Mouse (Mus musculus) liver, embryonic 16.5 days (tissue): ENCODE measurements around the gene Apold1. TPM values are rescaled to one million over a fixed set of nuclear protein-coding genes. Genes with fewer than 3 reads are reported as not detected.

ENCODE experiments used
- ATAC-seq: fragments of 200-750 bp; cut with Nextera tagmentation; 2 replicates; pipeline ENCODE4 v1.8.0; 2017; ENCODE audit warnings: low read depth, mild to moderate bottlenecking, moderate number of reproducible peaks, moderate library complexity
- H3K27ac ChIP-seq: fragments of 300-500 bp; sonication (generic); 2 replicates; pipeline ENCODE4 v1.5.1; 2014; ENCODE audit warnings: mild to moderate bottlenecking, low read length
- H3K27me3 ChIP-seq: fragments of 300-500 bp; sonication (generic); 2 replicates; pipeline ENCODE4 v1.6.1; 2014; ENCODE audit warnings: low read depth, low read length, mixed read lengths; ENCODE audit not compliant: control insufficient read depth, insufficient read depth
- H3K36me3 ChIP-seq: fragments of 300-500 bp; sonication (generic); 2 replicates; pipeline ENCODE4 v1.6.1; 2014; ENCODE audit warnings: mild to moderate bottlenecking; ENCODE audit not compliant: control insufficient read depth, insufficient read depth
- H3K4me1 ChIP-seq: fragments of 300-500 bp; sonication (generic); 2 replicates; pipeline ENCODE4 v1.6.1; 2014; ENCODE audit warnings: low read depth, low read length, mixed read lengths; ENCODE audit not compliant: control insufficient read depth
- H3K4me2 ChIP-seq: fragments of 300-500 bp; sonication (generic); 2 replicates; pipeline ENCODE4 v1.6.1; 2014; ENCODE audit warnings: low read depth, low read length, mixed read lengths
- H3K4me3 ChIP-seq: fragments of 300-500 bp; sonication (generic); 2 replicates; pipeline ENCODE4 v1.5.1; 2014; ENCODE audit warnings: low read depth, mild to moderate bottlenecking, low read length
- H3K9ac ChIP-seq: fragments of 300-500 bp; sonication (generic); 2 replicates; pipeline ENCODE4 v1.6.1; 2014; ENCODE audit warnings: low read depth, low read length
- H3K9me3 ChIP-seq: fragments of 300-500 bp; sonication (generic); replicated peaks from 2 replicates; pipeline ENCODE4 v1.6.1; 2016; ENCODE audit warnings: low read length; ENCODE audit not compliant: control insufficient read depth
- WGBS: fragments of 180-500 bp; shearing (Covaris S2); extraction: QIAGEN DNeasy Blood & Tissue Kit; methylation state at CpG from one replicate; pipeline ENCODE4 v1.1.7; 2014; ENCODE audit not compliant: insufficient replicate concordance; 5-methylcytosine and 5-hydroxymethylcytosine counted together
- polyA plus RNA-seq: library from polyadenylated mRNA; unstranded; fragments of >200 nt; fragmentation: Nextera tagmentation; extraction: Ambion mirVana; gene quantifications from 2 replicates; pipeline ENCODE4 v1.2.1, GENCODE M21; 2015

Gene Apold1
- polyA plus RNA-seq, 1 experiment from 2014 or later, result 2.3 TPM

DNA sequence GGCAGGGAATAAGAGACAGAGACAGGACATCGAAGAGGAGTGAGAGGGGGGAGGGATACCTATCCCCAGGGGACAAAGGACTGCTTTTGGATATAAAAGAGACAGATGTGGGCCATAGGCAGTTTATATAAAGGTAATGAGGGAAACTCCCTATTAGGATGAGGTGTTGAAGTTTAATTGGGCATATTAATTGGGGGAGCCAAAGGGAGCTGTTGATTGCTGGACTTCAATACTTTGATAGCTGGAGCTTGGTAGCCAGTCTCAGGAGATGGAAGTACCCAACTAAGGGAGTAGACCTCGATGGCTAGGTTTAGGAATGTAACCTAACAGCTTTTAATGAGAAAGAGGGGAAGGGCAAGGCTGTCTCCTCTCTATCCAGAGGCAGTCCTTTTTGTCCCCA lies 17.6 kb upstream of the Apold1 start:
- H3K4me2 ChIP-seq, result no peak overlapping the region
- H3K4me1 ChIP-seq, result no peaks in the 10 kb centered on the region
- H3K4me3 ChIP-seq, result no peak overlapping the region
- H3K9me3 ChIP-seq, result no peaks in the 10 kb centered on the region
- no peaks in the 10 kb centered on the region for H3K36me3 ChIP-seq
- no peak overlapping the region for H3K9ac ChIP-seq
- H3K27me3 ChIP-seq, result no peaks in the 10 kb centered on the region
- no peak for ATAC-seq
- 67% methylated on average over 2 of the region's 2 CpGs for WGBS
- H3K27ac ChIP-seq, result no peak overlapping the region

DNA sequence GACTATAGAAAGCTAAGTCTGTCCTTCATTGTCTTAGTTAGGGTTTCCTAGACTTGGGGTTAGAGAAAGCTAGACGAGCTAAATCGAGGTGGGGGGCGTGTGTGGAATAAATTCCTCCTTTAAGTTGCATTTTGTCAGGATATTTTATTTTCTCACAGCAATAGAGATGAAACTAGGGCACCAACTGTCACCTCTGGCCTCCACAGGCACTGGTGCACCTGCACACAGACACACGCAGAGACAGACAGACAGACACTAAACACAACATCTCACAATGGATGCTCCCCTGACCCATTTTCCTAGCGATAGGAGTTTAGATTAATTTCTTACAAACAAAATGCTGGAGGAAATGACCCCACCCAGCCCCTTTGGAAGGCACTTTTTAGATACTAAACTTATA lies 14.8 kb upstream of the Apold1 start:
- no peaks in the 10 kb centered on the region for H3K9me3 ChIP-seq
- no peaks in the 10 kb centered on the region for H3K27me3 ChIP-seq
- no peak overlapping the region for H3K4me2 ChIP-seq
- no peaks in the 10 kb centered on the region for H3K36me3 ChIP-seq
- H3K27ac ChIP-seq, result no peak overlapping the region
- 73% methylated on average over 5 of the region's 5 CpGs for WGBS
- H3K9ac ChIP-seq, result no peak overlapping the region
- H3K4me1 ChIP-seq, result no peaks in the 10 kb centered on the region; the same call in 1 of the 2 replicates
- no peak for ATAC-seq
- H3K4me3 ChIP-seq, result no peak overlapping the region

DNA sequence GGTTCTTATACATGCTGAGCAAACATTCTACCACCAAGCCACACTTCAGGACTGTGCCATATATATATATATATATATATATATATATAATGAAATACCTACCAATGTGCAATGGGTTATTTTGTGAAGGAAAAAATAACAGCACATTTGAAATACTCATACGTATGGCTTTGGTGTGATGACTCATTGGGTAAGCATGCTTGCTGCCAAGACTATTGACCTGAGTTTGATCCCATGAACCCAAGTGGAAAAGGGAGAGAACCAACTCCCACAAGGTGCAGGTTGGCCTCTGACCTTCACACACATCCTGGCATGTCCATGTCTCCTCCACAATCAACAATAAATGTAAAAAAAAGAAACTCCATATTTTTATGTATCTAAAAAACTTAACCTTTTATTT lies 13.2 kb upstream of the Apold1 start:
- Histone ChIP-seq H3K9ac (no peak overlapping the region), H3K4me2 (no peak overlapping the region), H3K9me3 (no peaks in the 10 kb centered on the region), H3K36me3 (no peaks in the 10 kb centered on the region), H3K27ac (no peak overlapping the region), H3K27me3 (no peaks in the 10 kb centered on the region), H3K4me3 (no peak overlapping the region), H3K4me1 (peaks cover 8% of the 10 kb centered on the region)
- 70% methylated on average over 1 of the region's 1 CpGs for WGBS
- ATAC-seq, result no peak

DNA sequence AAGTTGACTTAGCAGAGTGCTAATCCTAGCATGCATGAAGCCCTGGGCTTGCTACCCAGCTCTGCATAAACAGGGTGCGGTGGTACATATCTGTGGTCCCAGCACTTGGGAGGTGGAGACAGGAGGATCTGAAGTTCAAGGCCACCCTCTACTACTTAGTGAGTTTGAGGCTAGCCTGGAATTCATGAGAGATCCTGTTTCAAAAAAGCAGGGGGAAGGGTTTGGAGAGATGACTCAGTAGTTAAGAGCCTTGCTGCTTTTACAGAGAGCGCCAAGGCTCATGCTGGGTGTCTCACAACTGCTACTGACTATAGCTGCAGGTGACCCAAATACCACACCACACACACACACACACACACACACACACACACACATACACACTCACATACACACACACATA lies 12.0 kb upstream of the Apold1 start:
- no peak overlapping the region for H3K9ac ChIP-seq
- no peak overlapping the region for H3K4me3 ChIP-seq
- WGBS, result 85% methylated on average over 2 of the region's 2 CpGs
- H3K4me2 ChIP-seq, result no peak overlapping the region
- H3K4me1 ChIP-seq, result peaks cover 13% of the 10 kb centered on the region
- H3K36me3 ChIP-seq, result no peaks in the 10 kb centered on the region
- H3K27me3 ChIP-seq, result no peaks in the 10 kb centered on the region
- no peak overlapping the region for H3K27ac ChIP-seq
- no peaks in the 10 kb centered on the region for H3K9me3 ChIP-seq
- no peak for ATAC-seq

DNA sequence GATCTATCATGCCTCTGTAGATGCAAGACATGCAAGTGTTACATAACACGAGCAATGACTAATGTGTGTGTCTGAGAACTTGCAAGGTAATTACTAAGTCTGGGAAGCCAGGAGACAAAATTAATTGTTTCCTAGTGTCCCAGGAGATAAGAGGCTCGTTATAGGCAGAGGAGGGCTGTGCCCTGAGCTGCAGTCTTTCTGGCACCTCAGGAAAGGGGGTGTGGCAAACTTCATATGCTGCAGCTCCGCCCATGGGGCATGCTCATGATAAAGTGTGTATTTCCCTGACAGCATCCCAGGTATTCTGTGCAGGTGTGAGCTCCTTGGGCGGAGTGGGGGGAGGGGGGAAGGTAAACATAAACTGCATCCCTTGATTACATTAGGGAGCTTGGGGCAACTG lies 9.4 kb upstream of the Apold1 start:
- Histone ChIP-seq H3K27me3 (no peaks in the 10 kb centered on the region), H3K36me3 (no peaks in the 10 kb centered on the region), H3K9me3 (no peaks in the 10 kb centered on the region), H3K4me2 (no peak overlapping the region), H3K27ac (no peak overlapping the region), H3K9ac (no peak overlapping the region), H3K4me3 (no peak overlapping the region), H3K4me1 (peaks cover 13% of the 10 kb centered on the region)
- 14% methylated on average over 4 of the region's 4 CpGs for WGBS
- peak; percentile 51; the same call in 1 of the 2 replicates for ATAC-seq

DNA sequence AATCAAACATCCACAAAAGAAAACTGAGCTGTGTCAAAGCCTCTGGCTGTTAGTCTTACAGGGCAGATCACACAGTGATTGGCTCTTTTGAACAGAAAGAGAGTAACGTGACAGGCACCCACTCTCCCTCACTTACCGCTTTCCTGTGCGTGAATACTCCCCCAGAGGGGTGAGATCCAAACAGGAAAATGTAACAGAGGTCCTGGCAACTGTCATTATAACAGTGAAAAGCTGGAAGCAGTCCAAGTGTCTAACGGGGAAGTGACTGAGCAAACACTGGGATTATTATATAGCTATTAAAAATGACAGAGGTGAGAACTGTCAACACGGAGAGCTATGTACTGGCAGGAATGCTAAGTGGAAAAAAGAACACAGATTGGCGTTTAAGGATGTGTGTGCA lies 4.9 kb upstream of the Apold1 start:
- Histone ChIP-seq H3K4me2 (no peak overlapping the region), H3K9ac (no peak overlapping the region), H3K27ac (no peak overlapping the region), H3K9me3 (no peaks in the 10 kb centered on the region), H3K4me3 (no peak overlapping the region), H3K4me1 (peaks cover 30% of the 10 kb centered on the region), H3K36me3 (no peaks in the 10 kb centered on the region), H3K27me3 (no peaks in the 10 kb centered on the region)
- no peak for ATAC-seq
- 60% methylated on average over 6 of the region's 6 CpGs for WGBS

DNA sequence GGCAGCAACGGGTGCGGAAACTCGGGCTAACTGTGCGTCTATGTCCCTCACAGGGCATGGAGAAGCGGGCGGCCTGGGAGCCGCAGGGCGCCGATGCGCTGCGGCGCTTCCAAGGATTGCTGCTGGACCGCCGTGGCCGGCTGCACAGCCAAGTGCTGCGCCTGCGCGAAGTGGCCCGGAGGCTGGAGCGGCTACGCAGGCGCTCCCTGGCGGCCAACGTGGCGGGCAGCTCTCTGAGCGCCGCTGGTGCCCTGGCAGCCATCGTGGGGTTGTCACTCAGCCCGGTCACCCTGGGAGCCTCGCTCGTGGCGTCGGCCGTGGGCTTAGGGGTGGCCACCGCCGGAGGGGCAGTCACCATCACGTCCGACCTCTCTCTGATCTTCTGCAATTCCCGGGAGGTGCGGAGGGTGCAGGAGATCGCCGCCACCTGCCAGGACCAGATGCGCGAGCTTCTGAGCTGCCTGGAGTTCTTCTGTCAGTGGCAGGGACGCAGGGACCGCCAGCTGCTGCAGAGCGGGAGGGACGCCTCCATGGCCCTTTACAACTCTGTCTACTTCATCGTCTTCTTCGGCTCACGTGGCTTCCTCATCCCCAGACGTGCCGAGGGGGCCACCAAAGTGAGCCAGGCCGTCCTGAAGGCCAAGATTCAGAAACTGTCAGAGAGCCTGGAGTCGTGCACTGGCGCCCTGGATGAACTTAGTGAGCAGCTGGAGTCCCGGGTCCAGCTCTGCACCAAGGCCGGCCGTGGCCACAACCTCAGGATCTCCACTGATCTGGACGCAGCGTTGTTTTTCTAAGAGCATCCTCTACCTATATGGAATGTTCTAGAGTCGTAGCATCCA lies 2.2 kb downstream of the Apold1 start:
- H3K9me3 ChIP-seq, result no peaks in the 10 kb centered on the region
- peak overlapping the region; percentile 86 for H3K9ac ChIP-seq
- peak; percentile 75 for ATAC-seq
- H3K36me3 ChIP-seq, result no peaks in the 10 kb centered on the region
- no peaks in the 10 kb centered on the region; the same call in 1 of the 2 replicates for H3K27me3 ChIP-seq
- peak overlapping the region; percentile 98 for H3K4me2 ChIP-seq
- H3K4me3 ChIP-seq, result peak overlapping the region; percentile 76
- peaks cover 39% of the 10 kb centered on the region for H3K4me1 ChIP-seq
- WGBS, result 3% methylated on average over 61 of the region's 62 CpGs
- H3K27ac ChIP-seq, result peak overlapping the region; percentile 97

DNA sequence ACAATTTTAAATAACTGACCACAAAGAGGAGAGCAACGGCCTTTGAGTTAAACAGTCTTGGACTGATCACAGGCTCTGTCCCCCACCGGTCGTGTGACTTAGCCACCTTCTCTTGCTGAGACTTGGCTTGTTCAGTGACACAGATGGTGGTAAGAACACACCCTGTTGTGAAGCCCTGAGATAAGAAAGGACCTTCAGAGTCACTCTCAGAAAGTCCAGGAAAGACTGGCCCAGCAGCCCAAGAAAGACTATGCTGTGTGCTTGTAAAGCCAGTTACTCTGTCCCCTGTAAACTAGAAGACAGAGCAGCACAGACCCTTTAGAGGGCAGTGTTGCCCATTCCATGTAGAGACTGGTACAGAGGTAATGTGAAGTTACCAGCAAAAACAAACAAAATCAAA lies 3.2 kb downstream of the Apold1 start:
- Histone ChIP-seq H3K36me3 (no peaks in the 10 kb centered on the region), H3K27ac (peak overlapping the region; percentile 97), H3K27me3 (no peaks in the 10 kb centered on the region; the same call in 1 of the 2 replicates), H3K9me3 (no peaks in the 10 kb centered on the region), H3K4me3 (peak overlapping the region; percentile 76), H3K4me2 (peak overlapping the region; percentile 98), H3K9ac (peak overlapping the region; percentile 86), H3K4me1 (peaks cover 39% of the 10 kb centered on the region)
- WGBS, result 17% methylated on average over 3 of the region's 3 CpGs
- peak; percentile 92 for ATAC-seq

DNA sequence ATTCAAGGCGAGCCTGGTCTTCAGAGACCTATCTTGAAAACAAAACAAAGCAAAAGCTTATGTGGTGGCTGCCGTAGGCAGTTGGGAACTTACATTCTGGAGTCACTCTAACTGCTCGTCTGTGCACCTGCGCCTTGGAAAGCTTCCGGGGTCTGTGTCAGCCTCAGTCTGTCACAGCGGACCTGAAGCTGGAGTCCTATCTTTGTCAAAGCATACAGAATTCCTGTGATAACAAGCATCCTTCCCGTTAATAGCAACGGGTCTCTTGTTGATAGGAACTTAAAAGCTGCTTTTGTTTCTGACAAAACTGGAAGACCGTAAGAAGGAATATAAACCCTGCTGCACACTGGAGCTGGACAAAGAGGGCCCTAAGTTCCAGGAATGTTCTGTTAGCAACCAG lies 6.9 kb downstream of the Apold1 start:
- no peak overlapping the region for H3K4me3 ChIP-seq
- H3K9me3 ChIP-seq, result no peaks in the 10 kb centered on the region
- no peak overlapping the region for H3K4me2 ChIP-seq
- no peaks in the 10 kb centered on the region; the same call in 1 of the 2 replicates for H3K27me3 ChIP-seq
- ATAC-seq, result no peak
- WGBS, result 66% methylated on average over 9 of the region's 9 CpGs
- H3K27ac ChIP-seq, result no peak overlapping the region
- peaks cover 19% of the 10 kb centered on the region for H3K4me1 ChIP-seq
- H3K9ac ChIP-seq, result no peak overlapping the region
- H3K36me3 ChIP-seq, result no peaks in the 10 kb centered on the region
